Mouse (Mus musculus): ENCODE data around the gene Invs.

DNA sequence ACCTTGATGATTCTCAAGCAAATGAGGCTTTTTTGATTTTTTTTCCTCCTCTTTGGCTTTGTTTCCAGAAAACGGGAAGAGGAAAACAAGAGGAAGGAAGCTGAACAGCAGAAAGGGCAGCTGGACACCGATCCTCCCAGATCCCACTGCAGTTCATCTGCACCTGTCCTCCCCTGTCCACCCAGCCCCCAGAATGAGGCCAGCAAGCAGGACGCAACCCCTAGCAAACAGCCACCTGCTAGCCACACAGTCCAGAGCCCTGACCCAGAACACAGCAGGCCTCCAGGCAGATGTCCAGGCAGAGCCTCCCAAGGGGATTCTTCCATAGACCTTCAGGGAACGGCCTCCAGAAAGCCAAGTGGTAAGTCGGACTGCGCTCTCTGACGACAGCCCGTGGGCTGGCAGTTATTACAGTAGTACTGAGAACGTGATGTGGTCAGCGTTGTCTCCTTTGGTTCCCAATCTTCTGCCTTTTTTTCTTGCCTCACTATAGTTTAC lies 136.3 kb downstream of the Invs start:
- no peak for TF ChIP-seq POLR2A (IDR thresholded peaks at IDR 0.05; ENCODE audit: insufficient read depth, low read depth, low read length)
- no peak for TF ChIP-seq CTCF (IDR thresholded peaks at IDR 0.05; ENCODE audit: insufficient read depth, low read depth, low read length)
